Mouse (Mus musculus): ENCODE data around the gene Rad51b. TPM values are rescaled to one million over a fixed set of nuclear protein-coding genes. Genes with fewer than 3 reads are reported as not detected.

The Rad51b gene
- polyA plus RNA-seq, 1 experiment from 2014 or later: 6.4 TPM

DNA sequence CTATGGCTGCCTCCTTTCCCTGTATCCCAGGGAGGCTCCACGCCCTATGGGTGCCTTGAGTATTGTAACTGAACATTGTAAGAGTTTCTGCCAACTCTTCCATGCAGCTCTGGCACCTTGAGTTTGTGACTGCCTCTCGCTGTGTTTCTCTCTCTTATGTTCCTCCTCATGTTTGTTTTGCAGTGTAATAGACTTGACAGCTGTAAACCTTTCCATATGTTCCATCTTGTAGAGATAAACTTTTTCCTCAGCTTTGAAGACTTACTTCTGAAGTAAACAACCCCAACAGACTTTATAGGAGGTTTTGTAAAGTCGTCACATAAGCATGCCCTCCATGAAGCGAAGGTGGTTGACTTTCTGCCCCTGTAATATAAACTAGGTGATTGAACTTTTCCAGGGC is 134.1 kb downstream of the Rad51b start:
- peak overlapping the region; percentile 57; the same call in 1 of the 2 replicates for H3K27ac ChIP-seq (replicated peaks)
- no peaks in the 10 kb centered on the region for H3K27me3 ChIP-seq (replicated peaks; ENCODE audit: low read depth, poor library complexity, severe bottlenecking)

GRCm38 (mm10) chr12:79433724-79434442 is 136.8 kb downstream of the Rad51b start:
- peak overlapping the region; percentile 61 for H3K27ac ChIP-seq (replicated peaks)
- no peak for DNase-seq (ENCODE audit: low spot score)
- peaks cover 51% of the 10 kb centered on the region for H3K4me1 ChIP-seq
- H3K36me3 ChIP-seq (replicated peaks): no peaks in the 10 kb centered on the region
- no peaks in the 10 kb centered on the region for H3K27me3 ChIP-seq (replicated peaks; ENCODE audit: low read depth, poor library complexity, severe bottlenecking)
- H3K9me3 ChIP-seq: no peaks in the 10 kb centered on the region
- H3K4me3 ChIP-seq: no peak overlapping the region
- 52% methylated on average over 7 of the region's 7 CpGs for WGBS

More for the DNA sequence above, 134.1 kb downstream of the Rad51b start:
- no peak for DNase-seq (ENCODE audit: low spot score)
- WGBS: 40% methylated on average over 4 of the region's 4 CpGs
- peaks cover 54% of the 10 kb centered on the region for H3K4me1 ChIP-seq
- H3K36me3 ChIP-seq (replicated peaks): no peaks in the 10 kb centered on the region
- no peaks in the 10 kb centered on the region for H3K9me3 ChIP-seq
- H3K4me3 ChIP-seq: no peak overlapping the region

GRCm38 (mm10) chr12:79435474-79435873 is 138.4 kb downstream of the Rad51b start:
- WGBS: 68% methylated on average over 3 of the region's 3 CpGs
- H3K36me3 ChIP-seq (replicated peaks): no peaks in the 10 kb centered on the region
- H3K9me3 ChIP-seq: no peaks in the 10 kb centered on the region
- H3K27ac ChIP-seq (replicated peaks): peak overlapping the region; percentile 61
- H3K27me3 ChIP-seq (replicated peaks; ENCODE audit: low read depth, poor library complexity, severe bottlenecking): no peaks in the 10 kb centered on the region
- no peak for DNase-seq (ENCODE audit: low spot score)
- peaks cover 40% of the 10 kb centered on the region for H3K4me1 ChIP-seq
- H3K4me3 ChIP-seq: no peak overlapping the region

GRCm38 (mm10) chr12:79436035-79436434 is 139.0 kb downstream of the Rad51b start:
- H3K4me3 ChIP-seq: no peak overlapping the region
- DNase-seq (ENCODE audit: low spot score): no peak
- no peaks in the 10 kb centered on the region for H3K27me3 ChIP-seq (replicated peaks; ENCODE audit: low read depth, poor library complexity, severe bottlenecking)
- WGBS: 83% methylated on average over 8 of the region's 8 CpGs
- H3K9me3 ChIP-seq: no peaks in the 10 kb centered on the region
- no peak overlapping the region for H3K27ac ChIP-seq (replicated peaks)
- no peaks in the 10 kb centered on the region for H3K36me3 ChIP-seq (replicated peaks)
- peaks cover 38% of the 10 kb centered on the region for H3K4me1 ChIP-seq

GRCm38 (mm10) chr12:79436892-79437291 is 139.8 kb downstream of the Rad51b start:
- 77% methylated on average over 4 of the region's 4 CpGs for WGBS

GRCm38 (mm10) chr12:79437572-79437971 is 140.5 kb downstream of the Rad51b start:
- no peak for DNase-seq (ENCODE audit: low spot score)
- WGBS: 85% methylated on average over 3 of the region's 3 CpGs
- Histone ChIP-seq H3K4me3 (no peak overlapping the region), H3K36me3 (replicated peaks) (no peaks in the 10 kb centered on the region), H3K27me3 (replicated peaks; ENCODE audit: low read depth, poor library complexity, severe bottlenecking) (no peaks in the 10 kb centered on the region), H3K4me1 (peaks cover 34% of the 10 kb centered on the region), H3K9me3 (no peaks in the 10 kb centered on the region), H3K27ac (replicated peaks) (no peak overlapping the region)

More at GRCm38 (mm10) chr12:79436892-79437291, 139.8 kb downstream of the Rad51b start:
- no peak overlapping the region for H3K4me3 ChIP-seq
- H3K27ac ChIP-seq (replicated peaks): no peak overlapping the region
- DNase-seq (ENCODE audit: low spot score): no peak
- H3K27me3 ChIP-seq (replicated peaks; ENCODE audit: low read depth, poor library complexity, severe bottlenecking): no peaks in the 10 kb centered on the region
- H3K9me3 ChIP-seq: no peaks in the 10 kb centered on the region
- H3K4me1 ChIP-seq: peaks cover 34% of the 10 kb centered on the region
- no peaks in the 10 kb centered on the region for H3K36me3 ChIP-seq (replicated peaks)

GRCm38 (mm10) chr12:79439961-79440360 is 142.9 kb downstream of the Rad51b start:
- Histone ChIP-seq H3K9me3 (no peaks in the 10 kb centered on the region), H3K27me3 (replicated peaks; ENCODE audit: low read depth, poor library complexity, severe bottlenecking) (no peaks in the 10 kb centered on the region), H3K4me3 (no peak overlapping the region), H3K27ac (replicated peaks) (no peak overlapping the region), H3K36me3 (replicated peaks) (no peaks in the 10 kb centered on the region), H3K4me1 (peaks cover 16% of the 10 kb centered on the region)
- 93% methylated on average over 6 of the region's 6 CpGs for WGBS
- no peak for DNase-seq (ENCODE audit: low spot score)

DNA sequence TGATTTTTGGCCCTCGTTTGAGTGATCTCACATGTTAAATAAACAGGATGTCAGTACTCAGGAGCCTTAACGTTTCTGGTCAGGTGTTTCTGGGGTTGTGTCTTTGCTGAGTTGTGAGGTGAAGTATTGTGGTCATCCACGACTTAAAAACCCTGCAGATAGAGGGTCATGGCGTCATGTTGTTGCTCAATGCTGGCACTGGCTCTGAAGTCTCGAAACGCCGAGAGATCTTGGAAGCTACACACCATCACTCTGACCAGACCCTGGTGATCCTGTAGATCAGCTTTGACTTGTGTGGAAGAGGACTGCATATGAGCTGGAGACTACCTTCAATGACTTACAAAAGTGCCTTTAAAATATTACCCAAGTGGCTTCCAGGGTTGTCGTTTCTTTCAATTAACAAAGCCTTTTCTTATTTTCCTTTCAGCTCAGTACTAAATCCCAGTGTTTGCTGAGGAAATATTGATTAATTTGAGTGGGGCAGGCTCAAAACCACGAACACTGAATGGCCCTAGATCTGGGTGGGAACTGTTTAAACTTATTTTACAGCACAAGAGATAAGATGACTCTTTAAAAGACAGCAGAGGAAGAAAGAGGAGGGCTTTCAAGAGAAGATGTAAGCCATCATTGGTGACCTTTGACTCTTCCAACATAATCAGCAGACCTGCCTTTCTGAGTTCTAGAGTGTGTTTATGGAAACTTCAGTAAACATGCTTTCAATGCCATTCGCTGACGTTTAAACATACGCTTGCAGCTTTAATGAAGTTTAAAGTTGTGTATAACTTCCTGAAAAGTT is 144.3 kb downstream of the Rad51b start:
- Histone ChIP-seq H3K36me3 (replicated peaks) (no peaks in the 10 kb centered on the region), H3K9me3 (no peaks in the 10 kb centered on the region), H3K4me3 (no peak overlapping the region), H3K4me1 (peaks cover 8% of the 10 kb centered on the region; the same call in 1 of the 2 replicates), H3K27me3 (replicated peaks; ENCODE audit: low read depth, poor library complexity, severe bottlenecking) (no peaks in the 10 kb centered on the region), H3K27ac (replicated peaks) (no peak overlapping the region)
- DNase-seq (ENCODE audit: low spot score): no peak
- 76% methylated on average over 12 of the region's 12 CpGs for WGBS

DNA sequence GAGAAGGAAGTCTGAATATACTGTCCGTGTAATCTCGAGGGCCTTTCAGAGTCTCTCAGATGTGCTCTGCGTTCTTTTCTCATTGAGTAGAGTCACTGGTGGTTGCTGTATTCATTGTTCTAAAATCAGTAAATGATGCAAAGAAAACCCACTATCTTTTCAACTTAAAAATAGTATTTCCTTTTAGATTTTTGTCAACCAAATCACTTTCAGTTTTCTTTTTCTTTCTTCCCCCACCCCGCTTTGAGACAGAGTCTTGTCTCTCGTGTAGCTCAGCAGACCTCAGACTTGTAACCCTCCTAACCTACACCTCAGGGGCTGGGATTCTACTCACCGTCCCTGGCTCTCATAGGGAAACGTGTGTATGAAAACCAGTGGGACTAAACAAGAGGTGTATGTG is 145.0 kb downstream of the Rad51b start:
- H3K27ac ChIP-seq (replicated peaks): no peak overlapping the region
- H3K9me3 ChIP-seq: no peaks in the 10 kb centered on the region
- DNase-seq (ENCODE audit: low spot score): no peak
- H3K4me1 ChIP-seq: peaks cover 8% of the 10 kb centered on the region; the same call in 1 of the 2 replicates
- no peaks in the 10 kb centered on the region for H3K36me3 ChIP-seq (replicated peaks)
- H3K27me3 ChIP-seq (replicated peaks; ENCODE audit: low read depth, poor library complexity, severe bottlenecking): no peaks in the 10 kb centered on the region
- no peak overlapping the region for H3K4me3 ChIP-seq
- WGBS: 86% methylated on average over 7 of the region's 7 CpGs

GRCm38 (mm10) chr12:79442836-79443390 is 145.8 kb downstream of the Rad51b start:
- Histone ChIP-seq H3K4me1 (peaks cover 8% of the 10 kb centered on the region; the same call in 1 of the 2 replicates), H3K27me3 (replicated peaks; ENCODE audit: low read depth, poor library complexity, severe bottlenecking) (no peaks in the 10 kb centered on the region), H3K36me3 (replicated peaks) (no peaks in the 10 kb centered on the region), H3K9me3 (no peaks in the 10 kb centered on the region), H3K4me3 (no peak overlapping the region), H3K27ac (replicated peaks) (no peak overlapping the region)
- no peak for DNase-seq (ENCODE audit: low spot score)
- 65% methylated on average over 6 of the region's 6 CpGs for WGBS

DNA sequence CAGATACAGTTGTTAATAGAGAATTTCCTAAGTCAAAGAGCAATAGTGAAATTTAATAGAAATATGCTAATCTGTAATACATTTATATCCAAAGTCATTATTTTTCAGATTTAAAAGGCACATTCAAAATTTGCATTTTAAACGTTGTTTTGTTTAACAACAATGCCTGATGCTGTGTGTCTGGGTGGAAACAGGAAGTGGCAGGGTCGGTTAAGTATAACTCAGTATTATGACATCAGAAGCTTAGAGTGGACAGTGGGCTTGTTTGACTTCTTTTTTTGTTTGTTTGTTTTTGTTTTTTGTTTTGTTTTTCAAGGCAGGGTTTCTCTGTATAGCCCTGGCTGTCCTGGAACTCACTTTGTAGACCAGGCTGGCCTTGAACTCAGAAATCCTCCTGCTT is 147.6 kb downstream of the Rad51b start:
- no peak for DNase-seq (ENCODE audit: low spot score)
- H3K36me3 ChIP-seq (replicated peaks): no peaks in the 10 kb centered on the region
- H3K4me1 ChIP-seq: peaks cover 8% of the 10 kb centered on the region; the same call in 1 of the 2 replicates
- H3K4me3 ChIP-seq: no peak overlapping the region
- 79% methylated on average over 2 of the region's 2 CpGs for WGBS
- no peaks in the 10 kb centered on the region for H3K27me3 ChIP-seq (replicated peaks; ENCODE audit: low read depth, poor library complexity, severe bottlenecking)
- H3K27ac ChIP-seq (replicated peaks): no peak overlapping the region
- no peaks in the 10 kb centered on the region for H3K9me3 ChIP-seq

GRCm38 (mm10) chr12:79447039-79447438 is 150.0 kb downstream of the Rad51b start:
- Histone ChIP-seq H3K27ac (replicated peaks) (no peak overlapping the region), H3K36me3 (replicated peaks) (no peaks in the 10 kb centered on the region), H3K4me3 (no peak overlapping the region), H3K27me3 (replicated peaks; ENCODE audit: low read depth, poor library complexity, severe bottlenecking) (no peaks in the 10 kb centered on the region), H3K4me1 (peaks cover 5% of the 10 kb centered on the region; the same call in 1 of the 2 replicates), H3K9me3 (no peaks in the 10 kb centered on the region)
- no peak for DNase-seq (ENCODE audit: low spot score)
- 73% methylated on average over 3 of the region's 3 CpGs for WGBS

Measured in embryonic facial prominence, embryonic 10.5 days (tissue).